Mouse (Mus musculus): ENCODE results near the gene Ifnz. TPM values are rescaled to one million over a fixed set of nuclear protein-coding genes. Genes with fewer than 3 reads are reported as not detected.
"Not testable (repeated sequence)": the region's sequence is repeated elsewhere in the genome, so short reads cannot be mapped to it uniquely, and the experiment has no call there.

Ifnz gene
- polyA plus RNA-seq (2014; fragmentation: Nextera tagmentation; extraction: Ambion mirVana), result not detected in 2 replicates

DNA sequence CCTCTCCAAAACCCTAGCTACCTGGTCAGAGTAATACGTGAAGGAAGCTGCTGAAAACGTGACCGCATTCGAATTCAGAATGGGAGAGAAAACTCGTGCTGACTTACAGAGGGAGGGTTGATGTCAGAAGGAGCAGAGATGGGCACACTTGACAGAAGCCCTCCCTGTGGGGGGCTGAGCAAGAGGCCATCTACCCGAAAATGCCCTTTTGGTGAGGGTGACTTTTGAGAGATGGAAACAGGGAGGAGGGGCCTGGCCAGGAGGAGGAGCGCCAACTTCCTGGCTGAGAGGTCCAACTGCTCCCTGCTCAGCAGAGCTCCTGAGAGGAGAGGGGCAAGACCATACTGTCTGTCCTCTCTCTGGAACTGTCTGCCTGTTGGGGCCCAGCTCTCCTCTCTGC is at the start of gene Ifnz:
Ifnz (plus strand) TSS at position 301 of the 400 bp plus-strand sequence.
- ATAC-seq (ENCODE audit: low FRiP score); H3K27ac ChIP-seq; H3K4me1 ChIP-seq (replicated peaks; ENCODE audit: control insufficient read depth, insufficient read depth, low read length); H3K4me3 ChIP-seq (replicated peaks; ENCODE audit: low read length); H3K27me3 ChIP-seq (ENCODE audit: control insufficient read depth, insufficient read depth, low read length); H3K9me3 ChIP-seq (ENCODE audit: control insufficient read depth, low read length); DNase-seq (ENCODE audit: low spot score); H3K9ac ChIP-seq; H3K36me3 ChIP-seq (replicated peaks; ENCODE audit: control insufficient read depth, insufficient read depth): not testable (repeated sequence)
- 20% methylated on average over 4 of the region's 7 CpGs for WGBS
- H3K4me2 ChIP-seq (replicated peaks), result peak within 1 kb of the TSS; percentile 40

DNA sequence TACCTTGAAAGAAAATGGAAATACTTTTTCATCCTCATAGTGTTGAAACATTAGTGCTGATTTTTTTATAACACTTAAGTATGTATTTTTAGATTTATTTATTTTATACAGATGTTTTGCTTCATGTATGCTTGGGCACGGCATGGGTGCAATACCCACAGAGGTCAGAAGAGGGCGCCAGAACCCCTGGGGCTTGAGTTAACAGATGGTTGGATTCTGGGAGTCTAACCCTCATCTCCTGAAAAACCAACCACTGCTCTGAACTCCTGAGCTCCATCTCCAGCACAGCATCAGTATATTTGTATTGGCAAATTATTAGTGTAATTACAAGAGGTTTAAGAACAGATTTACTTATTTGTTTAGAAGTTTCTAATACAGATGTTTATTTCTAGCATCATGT is 43.5 kb upstream of the Ifnz start:
- WGBS, result 5% methylated on average over 2 of the region's 2 CpGs
- H3K4me2 ChIP-seq (replicated peaks), result no peak overlapping the region
- no peak for ATAC-seq (ENCODE audit: low FRiP score)
- H3K4me3 ChIP-seq (replicated peaks; ENCODE audit: low read length), result no peak overlapping the region
- no peaks in the 10 kb centered on the region for H3K27me3 ChIP-seq (ENCODE audit: control insufficient read depth, insufficient read depth, low read length)
- no peaks in the 10 kb centered on the region for H3K4me1 ChIP-seq (replicated peaks; ENCODE audit: control insufficient read depth, insufficient read depth, low read length)
- no peak overlapping the region for H3K27ac ChIP-seq
- no peak overlapping the region for H3K9ac ChIP-seq
- H3K9me3 ChIP-seq (ENCODE audit: control insufficient read depth, low read length), result no peaks in the 10 kb centered on the region
- no peaks in the 10 kb centered on the region for H3K36me3 ChIP-seq (replicated peaks; ENCODE audit: control insufficient read depth, insufficient read depth)
- DNase-seq (ENCODE audit: low spot score), result peak; percentile 72

DNA sequence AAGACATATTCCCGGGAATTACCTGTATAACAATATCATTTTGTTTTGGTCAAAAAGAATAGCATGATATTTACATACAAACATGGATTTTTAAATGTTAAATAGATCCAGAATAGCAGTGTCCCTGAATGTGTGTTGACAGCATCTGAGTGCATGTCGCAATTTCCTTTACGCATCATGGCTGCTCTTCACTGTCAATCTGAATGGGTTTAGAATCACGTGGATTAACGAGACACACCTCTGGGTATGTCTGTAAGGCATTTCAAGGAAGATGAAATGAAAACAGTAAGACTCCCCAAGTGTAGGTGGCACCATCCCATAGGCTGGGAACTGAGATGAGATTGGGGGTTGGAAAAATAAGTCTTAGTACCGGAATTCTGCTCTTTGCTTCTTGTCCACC is 42.9 kb upstream of the Ifnz start:
- H3K9me3 ChIP-seq (ENCODE audit: control insufficient read depth, low read length), result no peaks in the 10 kb centered on the region
- no peak overlapping the region for H3K9ac ChIP-seq
- H3K4me1 ChIP-seq (replicated peaks; ENCODE audit: control insufficient read depth, insufficient read depth, low read length), result no peaks in the 10 kb centered on the region
- H3K4me2 ChIP-seq (replicated peaks), result no peak overlapping the region
- no peaks in the 10 kb centered on the region for H3K27me3 ChIP-seq (ENCODE audit: control insufficient read depth, insufficient read depth, low read length)
- H3K4me3 ChIP-seq (replicated peaks; ENCODE audit: low read length), result no peak overlapping the region
- no peaks in the 10 kb centered on the region for H3K36me3 ChIP-seq (replicated peaks; ENCODE audit: control insufficient read depth, insufficient read depth)
- no peak for ATAC-seq (ENCODE audit: low FRiP score)
- DNase-seq (ENCODE audit: low spot score), result no peak
- no peak overlapping the region for H3K27ac ChIP-seq
- WGBS, result 92% methylated on average over 6 of the region's 6 CpGs

DNA sequence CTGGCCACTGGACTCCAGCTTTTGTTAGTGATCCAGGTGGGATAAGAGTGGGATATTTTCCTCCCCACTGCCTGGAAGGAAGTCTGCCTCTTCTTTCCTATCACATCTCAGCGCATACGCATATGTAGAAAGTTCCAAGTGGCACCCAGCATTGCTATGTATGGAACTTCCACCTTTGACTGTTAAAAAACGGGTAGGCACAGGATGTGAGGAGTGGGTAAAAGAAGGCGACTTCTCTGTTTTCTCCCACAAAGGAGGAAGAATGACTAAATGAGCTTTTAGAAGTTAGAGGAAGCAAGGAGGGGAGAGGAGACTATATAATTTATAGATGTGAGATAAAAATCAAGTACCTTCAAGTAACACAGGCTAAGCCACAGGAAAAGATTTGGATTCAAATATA is 40.5 kb upstream of the Ifnz start:
- ATAC-seq (ENCODE audit: low FRiP score), result no peak
- no peak overlapping the region for H3K27ac ChIP-seq
- no peak overlapping the region for H3K9ac ChIP-seq
- no peak overlapping the region for H3K4me2 ChIP-seq (replicated peaks)
- H3K4me3 ChIP-seq (replicated peaks; ENCODE audit: low read length), result no peak overlapping the region
- H3K9me3 ChIP-seq (ENCODE audit: control insufficient read depth, low read length), result no peaks in the 10 kb centered on the region
- H3K4me1 ChIP-seq (replicated peaks; ENCODE audit: control insufficient read depth, insufficient read depth, low read length), result no peaks in the 10 kb centered on the region
- no peaks in the 10 kb centered on the region for H3K27me3 ChIP-seq (ENCODE audit: control insufficient read depth, insufficient read depth, low read length)
- no peaks in the 10 kb centered on the region for H3K36me3 ChIP-seq (replicated peaks; ENCODE audit: control insufficient read depth, insufficient read depth)
- DNase-seq (ENCODE audit: low spot score), result no peak
- 89% methylated on average over 4 of the region's 4 CpGs for WGBS

DNA sequence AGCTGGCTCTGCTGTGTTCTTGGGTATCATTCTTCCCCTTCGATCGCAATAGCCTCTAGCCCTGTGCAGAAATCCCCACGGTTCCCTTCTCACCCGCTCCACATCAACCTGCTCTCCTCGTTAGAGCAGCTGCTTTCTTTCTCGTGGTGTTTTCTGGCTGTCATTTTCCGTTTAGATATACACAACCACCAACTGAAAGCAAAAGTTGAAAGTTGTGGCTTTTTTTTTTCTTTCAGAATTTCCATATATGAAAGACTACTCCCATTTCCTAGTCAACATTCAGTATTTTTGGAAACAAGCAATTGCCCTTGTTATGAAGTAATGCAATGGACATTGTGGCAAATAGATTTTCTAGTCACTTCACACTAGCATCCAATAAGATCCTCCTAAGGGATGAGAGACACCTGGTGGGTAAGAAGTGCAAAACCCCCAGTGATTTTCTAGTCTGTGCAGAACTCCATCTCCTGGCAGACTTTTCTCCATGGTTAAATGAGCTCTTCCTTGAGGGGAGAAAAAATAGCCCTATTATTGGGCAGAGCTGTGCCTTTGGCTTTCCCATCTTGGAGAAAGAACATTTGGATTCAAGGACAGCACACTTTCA is 39.1 kb upstream of the Ifnz start:
- H3K36me3 ChIP-seq (replicated peaks; ENCODE audit: control insufficient read depth, insufficient read depth), result no peaks in the 10 kb centered on the region
- no peaks in the 10 kb centered on the region for H3K4me1 ChIP-seq (replicated peaks; ENCODE audit: control insufficient read depth, insufficient read depth, low read length)
- ATAC-seq (ENCODE audit: low FRiP score) (no peak), DNase-seq (ENCODE audit: low spot score) (no peak)
- H3K9ac ChIP-seq, result no peak overlapping the region
- no peaks in the 10 kb centered on the region for H3K9me3 ChIP-seq (ENCODE audit: control insufficient read depth, low read length)
- 84% methylated on average over 7 of the region's 7 CpGs for WGBS
- H3K27ac ChIP-seq, result no peak overlapping the region
- no peak overlapping the region for H3K4me2 ChIP-seq (replicated peaks)
- no peaks in the 10 kb centered on the region for H3K27me3 ChIP-seq (ENCODE audit: control insufficient read depth, insufficient read depth, low read length)
- H3K4me3 ChIP-seq (replicated peaks; ENCODE audit: low read length), result no peak overlapping the region

DNA sequence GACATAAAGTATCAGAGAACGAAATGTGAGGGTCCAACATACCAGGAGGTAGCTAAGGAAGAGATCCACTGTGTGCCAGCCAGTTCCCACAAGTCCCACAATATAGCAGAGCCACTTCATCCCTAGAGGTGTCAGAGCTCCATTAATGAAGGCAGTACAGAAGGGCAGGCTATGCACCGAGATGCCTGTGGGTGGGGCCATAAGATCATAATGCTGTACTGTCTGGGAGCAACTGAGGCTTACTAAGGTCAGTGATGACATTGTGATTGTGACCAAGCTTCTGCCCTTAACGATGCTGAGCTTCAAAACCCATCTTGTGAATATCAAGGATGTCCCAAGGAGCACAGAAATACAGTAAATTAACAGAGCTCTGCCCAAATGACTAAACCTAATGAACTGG is 37.7 kb upstream of the Ifnz start:
- Histone ChIP-seq H3K9ac (no peak overlapping the region), H3K27me3 (ENCODE audit: control insufficient read depth, insufficient read depth, low read length) (no peaks in the 10 kb centered on the region), H3K36me3 (replicated peaks; ENCODE audit: control insufficient read depth, insufficient read depth) (no peaks in the 10 kb centered on the region), H3K27ac (no peak overlapping the region), H3K4me2 (replicated peaks) (no peak overlapping the region), H3K4me3 (replicated peaks; ENCODE audit: low read length) (no peak overlapping the region), H3K4me1 (replicated peaks; ENCODE audit: control insufficient read depth, insufficient read depth, low read length) (no peaks in the 10 kb centered on the region), H3K9me3 (ENCODE audit: control insufficient read depth, low read length) (no peaks in the 10 kb centered on the region)
- 82% methylated on average over 3 of the region's 3 CpGs for WGBS
- no peak for DNase-seq (ENCODE audit: low spot score)
- ATAC-seq (ENCODE audit: low FRiP score), result no peak

DNA sequence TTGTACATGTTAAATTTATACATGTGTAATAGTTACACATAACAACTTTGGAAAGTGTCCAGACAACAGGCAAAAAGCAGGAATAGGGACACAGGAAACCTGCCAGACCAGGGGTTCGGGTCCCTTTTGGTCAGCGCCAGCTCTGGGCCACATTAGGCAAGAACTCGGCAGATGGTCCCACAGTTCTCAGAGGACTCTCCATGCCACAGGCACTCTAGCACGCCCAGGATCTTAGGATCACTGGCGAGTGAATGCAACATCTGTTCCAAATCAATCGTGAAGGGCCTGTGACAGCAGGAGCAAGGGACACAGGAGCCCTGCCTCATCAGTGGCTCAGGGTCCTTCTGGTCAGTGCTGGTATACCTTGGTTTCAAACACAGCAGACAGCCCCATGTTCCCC is 32.0 kb upstream of the Ifnz start:
- H3K9ac ChIP-seq, result no peak overlapping the region
- H3K27ac ChIP-seq, result no peak overlapping the region
- no peak for DNase-seq (ENCODE audit: low spot score)
- ATAC-seq (ENCODE audit: low FRiP score), result no peak
- no peaks in the 10 kb centered on the region for H3K4me1 ChIP-seq (replicated peaks; ENCODE audit: control insufficient read depth, insufficient read depth, low read length)
- WGBS, result 70% methylated on average over 6 of the region's 6 CpGs
- no peak overlapping the region for H3K4me2 ChIP-seq (replicated peaks)
- no peaks in the 10 kb centered on the region for H3K36me3 ChIP-seq (replicated peaks; ENCODE audit: control insufficient read depth, insufficient read depth)
- H3K9me3 ChIP-seq (ENCODE audit: control insufficient read depth, low read length), result no peaks in the 10 kb centered on the region
- H3K4me3 ChIP-seq (replicated peaks; ENCODE audit: low read length), result no peak overlapping the region
- H3K27me3 ChIP-seq (ENCODE audit: control insufficient read depth, insufficient read depth, low read length), result no peaks in the 10 kb centered on the region

DNA sequence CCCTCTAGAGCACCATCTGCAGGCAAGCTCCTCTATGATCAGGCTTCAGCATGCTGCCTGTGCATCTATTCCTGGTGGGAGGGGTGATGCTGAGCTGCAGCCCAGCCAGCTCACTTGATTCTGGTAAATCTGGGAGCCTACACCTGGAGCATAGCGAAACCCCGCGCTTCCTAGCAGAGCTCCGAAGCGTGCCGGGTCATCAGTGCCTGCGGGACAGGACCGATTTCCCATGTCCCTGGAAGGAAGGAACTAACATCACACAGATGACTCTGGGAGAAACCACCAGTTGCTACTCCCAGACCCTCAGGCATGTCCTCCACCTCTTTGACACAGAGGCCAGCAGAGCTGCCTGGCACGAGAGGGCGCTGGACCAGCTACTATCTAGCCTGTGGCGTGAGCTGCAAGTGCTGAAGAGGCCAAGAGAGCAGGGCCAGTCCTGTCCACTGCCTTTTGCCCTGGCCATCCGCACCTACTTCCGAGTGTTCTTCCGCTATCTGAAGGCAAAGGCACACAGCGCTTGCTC is 27.1 kb upstream of the Ifnz start, which contains the start of gene Gm13271:
Gm13271 (plus strand) TSS at position 51 of the 523 bp plus-strand sequence.
- not testable (repeated sequence) for H3K36me3 ChIP-seq (replicated peaks; ENCODE audit: control insufficient read depth, insufficient read depth); H3K4me1 ChIP-seq (replicated peaks; ENCODE audit: control insufficient read depth, insufficient read depth, low read length); H3K27ac ChIP-seq; H3K27me3 ChIP-seq (ENCODE audit: control insufficient read depth, insufficient read depth, low read length); ATAC-seq (ENCODE audit: low FRiP score); H3K4me3 ChIP-seq (replicated peaks; ENCODE audit: low read length); H3K9me3 ChIP-seq (ENCODE audit: control insufficient read depth, low read length); H3K9ac ChIP-seq; H3K4me2 ChIP-seq (replicated peaks); DNase-seq (ENCODE audit: low spot score)
- 83% methylated on average over 15 of the region's 15 CpGs for WGBS

DNA sequence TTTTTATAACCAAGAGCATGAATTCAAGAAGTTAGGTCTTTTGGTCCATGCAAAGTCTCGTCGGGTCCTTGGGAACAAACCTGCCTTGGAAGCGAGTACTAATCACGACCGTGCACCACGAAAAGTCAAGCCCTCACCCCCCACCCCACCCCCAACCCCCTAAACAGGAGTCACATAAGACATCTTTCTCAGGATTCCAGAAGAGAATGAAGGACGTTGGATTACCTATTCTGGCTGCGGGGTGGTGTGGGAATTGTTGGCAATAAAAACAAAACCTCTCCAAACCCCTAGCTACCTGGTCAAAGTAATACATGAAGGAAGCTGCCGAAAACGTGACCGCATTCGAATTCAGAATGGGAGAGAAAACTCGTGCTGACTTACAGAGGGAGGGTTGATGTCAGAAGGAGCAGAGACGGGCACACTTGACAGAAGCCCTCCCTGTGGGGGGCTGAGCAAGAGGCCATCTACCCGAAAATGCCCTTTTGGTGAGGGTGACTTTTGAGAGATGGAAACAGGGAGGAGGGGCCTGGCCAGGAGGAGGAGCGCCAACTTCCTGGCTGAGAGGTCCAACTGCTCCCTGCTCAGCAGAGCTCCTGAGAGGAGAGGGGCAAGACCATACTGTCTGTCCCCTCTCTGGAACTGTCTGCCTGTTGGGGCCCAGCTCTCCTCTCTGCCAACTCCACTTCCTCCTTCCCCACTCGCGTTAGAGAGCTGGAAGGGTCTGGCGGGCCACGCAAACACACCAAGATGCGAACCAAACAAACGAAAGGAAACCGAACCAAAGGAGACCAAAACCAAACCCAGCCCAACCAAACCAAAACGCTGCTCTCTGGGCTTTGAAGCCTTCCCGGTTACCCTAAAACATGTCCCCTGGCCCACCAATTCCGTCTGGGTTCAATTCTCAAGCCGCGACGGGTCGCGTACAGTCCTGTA is 25.1 kb upstream of the Ifnz start:
- Histone ChIP-seq H3K4me2 (replicated peaks) (peak overlapping the region; percentile 66), H3K4me3 (replicated peaks; ENCODE audit: low read length) (peak overlapping the region; percentile 35), H3K9ac (peak overlapping the region; percentile 61), H3K27ac (peak overlapping the region; percentile 70)
- not testable (repeated sequence) for H3K4me1 ChIP-seq (replicated peaks; ENCODE audit: control insufficient read depth, insufficient read depth, low read length); ATAC-seq (ENCODE audit: low FRiP score); DNase-seq (ENCODE audit: low spot score); H3K9me3 ChIP-seq (ENCODE audit: control insufficient read depth, low read length); H3K27me3 ChIP-seq (ENCODE audit: control insufficient read depth, insufficient read depth, low read length); H3K36me3 ChIP-seq (replicated peaks; ENCODE audit: control insufficient read depth, insufficient read depth)
- WGBS, result 14% methylated on average over 28 of the region's 31 CpGs
